Comparison of ENCODE assay signal across 26 mouse cellular contexts in the genomic region with DNA sequence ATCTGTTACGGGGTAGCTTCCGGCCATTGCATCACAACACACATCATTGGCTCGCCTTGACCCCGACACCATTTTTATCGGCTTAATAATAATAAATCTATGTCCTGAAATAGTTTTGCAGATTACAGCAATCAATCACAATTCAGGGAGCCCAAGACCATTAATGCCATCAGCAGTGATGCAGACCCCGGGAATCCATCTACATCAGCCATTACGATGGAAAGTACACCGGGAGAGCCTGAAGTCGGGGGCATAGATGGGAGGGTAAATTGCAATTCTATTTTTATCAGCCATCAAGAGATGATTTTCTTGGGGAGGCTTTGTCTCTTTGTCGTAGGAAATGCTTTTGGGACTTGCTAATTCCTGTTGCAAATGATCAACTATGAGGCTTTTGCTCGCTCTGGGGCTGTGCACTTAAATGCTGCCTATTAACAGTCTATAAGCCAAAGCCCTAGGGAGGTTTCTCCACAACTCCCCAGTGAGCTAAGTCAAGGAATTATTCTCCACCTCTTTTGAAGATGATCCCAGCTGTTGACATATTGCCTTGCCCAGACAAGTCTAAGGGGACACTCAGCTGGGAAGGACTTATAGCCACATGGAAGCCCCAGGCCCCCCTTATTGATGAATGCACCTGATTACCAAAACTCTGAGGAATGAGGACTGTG.
DNase-seq lines count a peak whose midpoint lies in the region; ATAC-seq and TF ChIP-seq lines count a peak whose summit lies in the region.
"Had no signal": no experiment of that assay in that cellular context is flagged by ENCODE, and none has a peak within 500 bp of the region (broad histone marks: within the 10 kb centered on the region; RNA-seq: fewer than 3 reads in every experiment).

No protein-coding gene starts in this region.

- DNase-seq in embryonic facial prominence, embryonic 14.5 days (ENCODE audit: low spot score) = peak; percentile 57
- no peak for DNase-seq in embryonic facial prominence, embryonic 10.5 days (ENCODE audit: low spot score)
- no peak for DNase-seq in hindbrain, postnatal 0 days (ENCODE audit: low spot score)
- DNase-seq in brain, embryonic 14.5 days (ENCODE audit: low read depth) = peak; percentile 39
- no peak for DNase-seq in gastrocnemius, adult 18-20 months (ENCODE audit: low spot score)
- DNase-seq: adrenal gland, adult 8-10 months; adrenal gland, postnatal 36 days; cerebellum, adult 11 months; cerebellum, adult 2 months; cerebellum, adult 9-11 months; cerebellum, postnatal 25 days; gastrocnemius, adult 2 months; gastrocnemius, postnatal 14 days; heart, adult 2 months; heart, postnatal 14 days; heart, postnatal 4 days had no signal

- H3K27ac ChIP-seq in embryonic facial prominence, embryonic 14.5 days (replicated peaks; ENCODE audit: low read depth, low read length) = no peak overlapping the region
- H3K27ac ChIP-seq in embryonic facial prominence, embryonic 10.5 days (replicated peaks) = no peak overlapping the region
- no peak overlapping the region for H3K27ac ChIP-seq in hindbrain, embryonic 16.5 days (ENCODE audit: low read depth, low read length)
- H3K27ac ChIP-seq in hindbrain, postnatal 0 days = no peak overlapping the region
- peak overlapping the region; percentile 9; the same call in 1 of the 2 replicates for H3K27ac ChIP-seq in neural tube, embryonic 13.5 days (replicated peaks)
- H3K27ac ChIP-seq: embryonic facial prominence, embryonic 13.5 days; gastrocnemius, adult 2 months; heart, adult 2 months; heart, embryonic 10.5 days; heart, embryonic 13.5 days; hindbrain, embryonic 13.5 days had no signal

- H3K4me1 ChIP-seq in embryonic facial prominence, embryonic 14.5 days (ENCODE audit: control insufficient read depth, insufficient read depth, low read length) = peaks cover 6% of the 10 kb centered on the region; the same call in 1 of the 2 replicates
- no peaks in the 10 kb centered on the region for H3K4me1 ChIP-seq in embryonic facial prominence, embryonic 10.5 days
- H3K4me1 ChIP-seq in hindbrain, embryonic 16.5 days (ENCODE audit: control insufficient read depth, insufficient read depth, low read depth, low read length) = peaks cover 3% of the 10 kb centered on the region; the same call in 1 of the 2 replicates
- H3K4me1 ChIP-seq in hindbrain, postnatal 0 days (ENCODE audit: insufficient read depth, low read length) = no peaks in the 10 kb centered on the region
- peaks cover 21% of the 10 kb centered on the region; the same call in 1 of the 2 replicates for H3K4me1 ChIP-seq in neural tube, embryonic 13.5 days (replicated peaks)
- H3K4me1 ChIP-seq: embryonic facial prominence, embryonic 13.5 days had no signal

- no peaks in the 10 kb centered on the region for H3K9me3 ChIP-seq in embryonic facial prominence, embryonic 14.5 days (ENCODE audit: control insufficient read depth, low read length)
- H3K9me3 ChIP-seq in embryonic facial prominence, embryonic 10.5 days = no peaks in the 10 kb centered on the region
- H3K9me3 ChIP-seq in hindbrain, embryonic 16.5 days (ENCODE audit: control insufficient read depth, low read length) = no peaks in the 10 kb centered on the region
- no peaks in the 10 kb centered on the region for H3K9me3 ChIP-seq in hindbrain, postnatal 0 days (ENCODE audit: low read length)
- H3K9me3 ChIP-seq in neural tube, embryonic 13.5 days = no peaks in the 10 kb centered on the region
- H3K9me3 ChIP-seq: embryonic facial prominence, embryonic 13.5 days; heart, embryonic 10.5 days; heart, embryonic 13.5 days; hindbrain, embryonic 13.5 days had no signal

- no peaks in the 10 kb centered on the region for H3K27me3 ChIP-seq in embryonic facial prominence, embryonic 14.5 days (replicated peaks; ENCODE audit: control insufficient read depth, insufficient read depth, low read length)
- H3K27me3 ChIP-seq in embryonic facial prominence, embryonic 10.5 days (replicated peaks; ENCODE audit: low read depth, poor library complexity, severe bottlenecking) = no peaks in the 10 kb centered on the region
- no peaks in the 10 kb centered on the region for H3K27me3 ChIP-seq in hindbrain, embryonic 16.5 days (replicated peaks; ENCODE audit: control insufficient read depth, insufficient read depth, low read length)
- H3K27me3 ChIP-seq in hindbrain, postnatal 0 days (ENCODE audit: insufficient read depth, low read length) = no peaks in the 10 kb centered on the region
- no peaks in the 10 kb centered on the region for H3K27me3 ChIP-seq in neural tube, embryonic 13.5 days
- H3K27me3 ChIP-seq: embryonic facial prominence, embryonic 13.5 days; heart, embryonic 13.5 days; hindbrain, embryonic 13.5 days had no signal

- no peak overlapping the region for H3K4me3 ChIP-seq in embryonic facial prominence, embryonic 14.5 days (ENCODE audit: low read depth, low read length)
- H3K4me3 ChIP-seq in embryonic facial prominence, embryonic 10.5 days = no peak overlapping the region
- no peak overlapping the region for H3K4me3 ChIP-seq in hindbrain, embryonic 16.5 days (ENCODE audit: low read length)
- H3K4me3 ChIP-seq in hindbrain, postnatal 0 days (ENCODE audit: low read length) = no peak overlapping the region
- H3K4me3 ChIP-seq in neural tube, embryonic 13.5 days = no peak overlapping the region
- H3K4me3 ChIP-seq: embryonic facial prominence, embryonic 13.5 days; gastrocnemius, adult 2 months; heart, adult 2 months; heart, embryonic 10.5 days; heart, embryonic 13.5 days; hindbrain, embryonic 13.5 days had no signal

- ATAC-seq in embryonic facial prominence, embryonic 14.5 days (ENCODE audit: low read depth) = peak; percentile 72; the same call in 1 of the 2 replicates
- 0 out of 2 replicates have a peak, but pooled peaks have one; percentile 2 for ATAC-seq in hindbrain, embryonic 16.5 days
- ATAC-seq in hindbrain, postnatal 0 days = no peak
- ATAC-seq in neural tube, embryonic 13.5 days (ENCODE audit: low read depth) = peak; percentile 67; the same call in 1 of the 2 replicates
- no peak for ATAC-seq in granulocyte monocyte progenitor cell, adult 5-6 weeks (replicated peaks; ENCODE audit: poor library complexity, severe bottlenecking)
- ATAC-seq: activated CD4-positive, CD25-positive, alpha-beta regulatory T cell, adult 4 months; forebrain, embryonic 16.5 days; intestine, postnatal 0 days had no signal

- H3K4me2 ChIP-seq in embryonic facial prominence, embryonic 14.5 days (ENCODE audit: low read depth, low read length) = no peak overlapping the region
- no peak overlapping the region for H3K4me2 ChIP-seq in hindbrain, embryonic 16.5 days (ENCODE audit: low read length)
- H3K4me2 ChIP-seq in hindbrain, postnatal 0 days (ENCODE audit: low read depth, low read length) = no peak overlapping the region
- H3K4me2 ChIP-seq in neural tube, embryonic 13.5 days = no peak overlapping the region
- H3K4me2 ChIP-seq: embryonic facial prominence, embryonic 13.5 days; heart, embryonic 13.5 days; hindbrain, embryonic 13.5 days had no signal

- no peak for TF ChIP-seq CTCF in hindbrain, postnatal 0 days (IDR thresholded peaks at IDR 0.05; ENCODE audit: low read depth)
- no peak for TF ChIP-seq CTCF in brain, embryonic 14.5 days (IDR thresholded peaks at IDR 0.05; ENCODE audit: borderline replicate concordance, extremely low read depth, insufficient read depth, insufficient read length)

- 83% methylated on average over 11 of the region's 11 CpGs for WGBS in embryonic facial prominence, embryonic 14.5 days
- 89% methylated on average over 11 of the region's 11 CpGs for WGBS in embryonic facial prominence, embryonic 10.5 days
- WGBS in hindbrain, embryonic 16.5 days = 68% methylated on average over 11 of the region's 11 CpGs
- 76% methylated on average over 11 of the region's 11 CpGs for WGBS in hindbrain, postnatal 0 days
- WGBS in neural tube, embryonic 13.5 days = 59% methylated on average over 11 of the region's 11 CpGs

- H3K9ac ChIP-seq in embryonic facial prominence, embryonic 14.5 days (ENCODE audit: low read depth, low read length) = no peak overlapping the region
- H3K9ac ChIP-seq in hindbrain, embryonic 16.5 days (ENCODE audit: low read depth, low read length) = no peak overlapping the region
- H3K9ac ChIP-seq in hindbrain, postnatal 0 days (replicated peaks; ENCODE audit: low read length) = no peak overlapping the region
- no peak overlapping the region for H3K9ac ChIP-seq in neural tube, embryonic 13.5 days
- H3K9ac ChIP-seq: embryonic facial prominence, embryonic 13.5 days; heart, embryonic 13.5 days; hindbrain, embryonic 13.5 days had no signal

- H3K36me3 ChIP-seq in embryonic facial prominence, embryonic 14.5 days (ENCODE audit: control insufficient read depth, insufficient read depth, low read length) = no peaks in the 10 kb centered on the region
- H3K36me3 ChIP-seq in embryonic facial prominence, embryonic 10.5 days (replicated peaks) = no peaks in the 10 kb centered on the region
- H3K36me3 ChIP-seq in hindbrain, embryonic 16.5 days (ENCODE audit: control insufficient read depth, insufficient read depth, low read length) = no peaks in the 10 kb centered on the region
- H3K36me3 ChIP-seq in hindbrain, postnatal 0 days (ENCODE audit: insufficient read depth, low read length) = no peaks in the 10 kb centered on the region
- H3K36me3 ChIP-seq in neural tube, embryonic 13.5 days = no peaks in the 10 kb centered on the region
- H3K36me3 ChIP-seq: embryonic facial prominence, embryonic 13.5 days; heart, embryonic 10.5 days; heart, embryonic 13.5 days; hindbrain, embryonic 13.5 days had no signal

- no peak for TF ChIP-seq POLR2A in brain, embryonic 14.5 days (IDR thresholded peaks at IDR 0.05; ENCODE audit: borderline replicate concordance, extremely low read depth, insufficient read depth, insufficient read length, poor library complexity, severe bottlenecking)

Comparison
In these comparisons a context has a peak if more than half of its experiments do, and no peak if none do; other contexts are left out.
1. ATAC-seq: peak in embryonic facial prominence, embryonic 14.5 days (single experiment), hindbrain, embryonic 16.5 days (single experiment) and neural tube, embryonic 13.5 days (single experiment); none in hindbrain, postnatal 0 days (single experiment) and granulocyte monocyte progenitor cell, adult 5-6 weeks (single experiment).
2. DNase-seq: peak in embryonic facial prominence, embryonic 14.5 days (single experiment) and brain, embryonic 14.5 days (single experiment); none in embryonic facial prominence, embryonic 10.5 days (single experiment), hindbrain, postnatal 0 days (single experiment) and gastrocnemius, adult 18-20 months (single experiment).